Mouse (Mus musculus) telencephalon, adult 2 months (tissue): ENCODE results near the gene Mrpl1.

Experiments used
- DNase-seq: peaks from one replicate; pipeline ENCODE4 v3.0.0-alpha.2; 2011; ENCODE audit warnings: low read depth, low spot score

Mrpl1 gene

GRCm38 (mm10) chr5:96309566-96309965 is 100.3 kb downstream of the Mrpl1 start:
- DNase-seq: no peak

- no peak for DNase-seq
These were observed 102.4 kb downstream of the Mrpl1 start for GRCm38 (mm10) chr5:96311677-96312076.
